Mouse (Mus musculus) kidney, postnatal 14 days (tissue): ENCODE results near the gene Ncs1.

Experiments used
- DNase-seq: peaks from one replicate; pipeline ENCODE4 v3.0.0; 2022; ENCODE audit warnings: mixed read lengths

Gene Ncs1

GRCm38 (mm10) chr2:31245491-31246141 lies at the start of gene Ncs1:
Gene Ncs1 (plus strand): TSS chr2:31245823.
- peak; percentile 85 for DNase-seq

DNA sequence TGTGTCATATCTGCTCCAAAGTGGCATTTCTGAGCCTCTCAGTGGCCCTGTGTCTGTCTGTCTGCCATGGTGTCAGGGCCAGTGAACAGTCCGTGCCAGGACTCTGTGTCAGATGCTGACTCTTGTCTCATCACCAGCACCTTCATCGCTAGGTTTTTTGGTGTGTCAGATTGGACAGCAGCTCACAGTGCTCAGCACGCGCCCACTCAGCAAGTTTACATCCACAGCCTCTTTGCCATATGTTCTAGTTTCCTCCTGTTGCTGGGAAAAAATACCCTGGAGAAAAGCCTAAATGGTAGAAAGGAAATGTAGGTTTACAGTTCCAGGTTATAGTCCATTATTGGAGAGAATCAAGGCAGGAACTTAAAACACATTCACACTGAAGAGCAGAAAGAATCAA lies 47.0 kb upstream of the Ncs1 start:
- no peak for DNase-seq

- no peak for DNase-seq
Measured at GRCm38 (mm10) chr2:31200051-31200450, 45.6 kb upstream of the Ncs1 start.

DNA sequence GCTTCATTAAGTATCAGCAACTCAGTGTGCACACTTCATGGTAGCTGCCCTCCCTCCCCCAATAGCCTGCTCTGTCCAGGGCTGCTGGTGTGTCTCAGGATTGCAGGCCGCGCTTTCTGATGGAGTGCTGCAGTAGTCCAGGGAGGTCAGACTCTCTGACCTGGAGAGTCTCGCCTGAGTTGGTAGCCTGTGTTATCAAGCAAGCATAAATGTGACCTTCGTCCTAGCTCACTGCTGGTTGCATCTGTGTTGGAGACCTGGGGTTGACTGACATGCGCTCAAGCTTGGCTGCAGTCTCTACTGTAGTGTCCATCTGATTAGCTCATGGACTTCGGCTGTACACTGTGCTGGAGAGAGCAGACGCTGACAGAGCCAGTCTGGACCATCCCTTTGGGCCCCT lies 43.8 kb upstream of the Ncs1 start:
- DNase-seq = peak; percentile 49

DNA sequence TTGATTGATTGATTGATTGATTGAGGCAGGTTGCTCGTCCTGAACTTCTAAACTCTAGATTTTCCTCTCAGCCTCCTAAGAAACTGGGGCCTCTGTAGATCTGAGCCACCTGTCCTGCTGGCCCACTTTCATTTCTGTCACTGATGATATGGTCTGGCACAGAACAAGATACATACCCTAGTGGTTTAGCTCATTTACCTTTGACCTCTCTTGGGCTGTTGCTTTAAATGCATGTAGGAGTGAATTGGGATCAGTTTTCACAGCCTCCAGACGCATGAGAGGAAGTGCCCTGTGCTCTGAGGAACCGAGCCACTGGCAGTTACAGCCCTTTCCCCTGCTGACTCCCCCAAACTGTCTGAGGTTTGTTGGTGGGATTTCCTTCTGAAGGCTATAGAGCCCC lies 43.3 kb upstream of the Ncs1 start:
- no peak for DNase-seq

- DNase-seq = no peak
Measured at GRCm38 (mm10) chr2:31202956-31203355, 42.7 kb upstream of the Ncs1 start.

GRCm38 (mm10) chr2:31204677-31205076 lies 40.9 kb upstream of the Ncs1 start:
- no peak for DNase-seq

DNA sequence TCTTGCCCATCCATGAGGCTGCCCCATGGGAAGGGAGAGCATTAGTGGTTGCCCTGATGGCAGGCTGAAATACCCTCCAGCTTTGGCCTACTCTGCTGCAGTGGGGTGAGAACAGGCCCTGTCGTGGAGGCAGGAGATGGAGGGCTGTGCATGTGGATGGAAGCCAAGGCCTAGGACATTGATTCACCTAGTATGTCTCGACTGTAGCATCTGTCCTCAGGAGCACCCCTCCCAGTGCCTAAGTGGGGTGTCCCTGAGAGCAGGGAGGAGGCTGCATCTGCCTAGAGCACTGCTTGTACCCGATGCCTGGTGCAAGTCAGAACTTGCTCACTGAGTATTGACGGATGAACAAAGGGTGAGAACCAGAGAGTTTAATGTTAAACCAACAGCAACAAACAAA lies 39.4 kb upstream of the Ncs1 start:
- no peak for DNase-seq

- DNase-seq = no peak
Measured at GRCm38 (mm10) chr2:31206882-31207281, 38.7 kb upstream of the Ncs1 start.

DNA sequence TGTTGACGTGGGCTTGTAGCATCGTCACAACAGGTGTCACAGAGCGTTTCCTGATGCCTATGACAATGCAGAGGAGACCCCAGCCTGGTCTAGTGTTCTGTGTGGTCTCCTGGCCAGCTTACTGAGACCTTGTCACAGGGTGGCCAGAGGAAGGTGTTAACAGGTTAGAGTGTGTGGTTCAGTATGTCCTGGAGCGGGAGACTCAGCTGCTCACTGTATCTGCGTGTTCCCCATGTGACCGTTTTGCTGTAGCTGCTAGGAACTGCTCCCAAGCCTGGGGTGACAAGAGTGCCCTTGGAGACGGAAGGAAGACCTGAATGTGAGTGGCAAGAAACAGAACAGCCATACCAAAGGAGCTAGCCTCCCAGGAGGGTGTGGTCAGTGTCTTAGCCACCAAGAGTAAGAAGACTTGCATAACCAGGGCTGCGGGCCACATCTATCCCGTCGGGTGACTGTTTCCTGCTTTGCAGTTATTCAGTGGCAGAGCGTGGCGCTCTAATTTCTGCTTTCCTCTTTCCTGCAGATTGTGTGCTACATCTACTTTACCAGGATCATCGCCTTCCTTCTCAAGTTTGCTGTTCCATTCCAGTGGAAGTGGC lies 37.0 kb upstream of the Ncs1 start:
- no peak for DNase-seq

DNA sequence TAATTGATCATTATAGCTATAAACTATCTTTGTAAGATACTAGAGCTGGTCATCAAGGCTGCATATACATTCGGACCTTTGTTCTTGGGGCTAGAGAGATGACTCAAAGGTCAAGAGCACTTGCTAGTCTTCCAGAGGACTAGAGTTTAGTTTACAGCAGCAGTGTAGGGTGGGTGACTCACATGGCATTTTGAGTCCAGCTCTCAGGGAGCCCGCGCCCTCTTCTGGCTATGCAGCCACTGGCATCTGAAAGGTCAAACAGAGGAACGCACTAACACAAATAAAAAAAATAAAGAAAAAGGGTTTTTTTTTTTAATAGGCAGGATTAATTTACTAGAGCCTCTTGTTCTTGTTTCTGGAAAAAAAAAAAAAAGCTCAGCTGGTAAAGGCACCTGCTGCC lies 36.1 kb upstream of the Ncs1 start:
- no peak for DNase-seq

- DNase-seq = no peak
Measured at GRCm38 (mm10) chr2:31210144-31210847, 35.3 kb upstream of the Ncs1 start.

DNA sequence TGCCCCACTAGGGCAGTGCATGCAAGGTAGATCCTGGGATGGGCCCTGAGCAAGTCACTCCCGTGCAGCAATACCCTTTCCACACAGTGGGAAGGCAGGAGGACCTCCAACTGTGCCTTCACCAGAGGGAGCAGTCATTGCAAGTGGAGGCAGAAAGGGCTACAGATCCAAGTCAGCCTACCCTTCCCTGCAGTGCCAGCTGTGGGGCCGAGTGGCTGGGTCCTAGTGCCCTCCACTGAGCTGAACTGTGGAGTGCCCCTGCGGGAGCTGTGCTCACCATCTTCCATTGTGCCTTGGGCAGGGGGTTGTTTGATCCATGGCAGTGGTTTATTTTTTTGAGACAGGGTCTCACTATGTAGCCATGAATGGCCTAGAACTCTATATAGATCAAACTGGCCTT lies 34.4 kb upstream of the Ncs1 start:
- DNase-seq = no peak

DNA sequence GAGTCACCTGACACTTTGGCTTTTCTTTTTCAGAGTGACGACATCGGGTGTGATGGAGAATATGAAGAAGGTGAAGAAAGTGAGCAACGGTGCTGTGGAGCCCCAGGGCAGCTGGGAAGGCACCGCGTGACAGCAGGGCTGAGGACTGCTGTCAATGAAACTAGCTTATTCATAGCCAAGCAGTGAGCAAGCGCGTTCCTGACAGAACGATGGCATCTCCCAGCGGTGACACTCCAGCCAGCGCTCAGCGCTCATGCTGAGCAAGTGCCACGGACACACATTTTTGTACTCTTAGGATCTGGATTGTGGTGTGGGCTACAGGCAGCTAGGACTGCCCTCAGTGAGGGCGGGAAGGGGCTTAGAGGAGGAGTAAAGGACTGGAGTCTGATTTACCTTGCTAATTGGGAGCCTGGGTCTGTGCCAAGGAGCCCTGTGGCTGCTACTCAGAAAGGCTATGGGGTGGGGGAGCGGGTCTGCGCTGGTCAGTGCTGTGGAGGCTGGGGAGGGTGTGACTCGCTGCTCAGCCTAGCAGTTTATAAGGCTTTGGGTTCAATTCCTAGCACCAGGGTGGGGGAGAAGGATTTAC lies 31.3 kb upstream of the Ncs1 start:
- DNase-seq = no peak

- no peak for DNase-seq
Measured at GRCm38 (mm10) chr2:31218611-31219010, 27.0 kb upstream of the Ncs1 start.

GRCm38 (mm10) chr2:31219470-31219869 lies 26.2 kb upstream of the Ncs1 start:
- no peak for DNase-seq

DNA sequence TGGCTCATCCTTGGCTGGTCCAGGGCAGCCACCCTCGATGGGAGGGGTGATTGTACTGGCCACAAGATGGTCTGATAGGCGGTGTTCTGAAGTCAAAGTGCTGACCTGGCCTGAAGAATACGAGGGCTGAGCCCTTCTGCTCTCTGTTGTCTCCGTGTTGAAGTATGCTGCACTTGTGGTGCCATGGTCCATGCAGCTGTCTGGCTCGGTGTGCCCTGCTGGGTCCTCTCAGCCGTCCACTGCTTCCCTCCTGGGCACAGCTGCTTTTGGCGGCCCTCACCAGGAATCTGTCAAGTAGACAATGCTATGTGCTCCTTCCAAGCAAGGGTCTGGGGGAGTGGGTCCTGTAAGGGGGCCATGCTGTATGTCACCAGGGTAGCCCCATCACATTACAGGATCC lies 24.8 kb upstream of the Ncs1 start:
- no peak for DNase-seq

DNA sequence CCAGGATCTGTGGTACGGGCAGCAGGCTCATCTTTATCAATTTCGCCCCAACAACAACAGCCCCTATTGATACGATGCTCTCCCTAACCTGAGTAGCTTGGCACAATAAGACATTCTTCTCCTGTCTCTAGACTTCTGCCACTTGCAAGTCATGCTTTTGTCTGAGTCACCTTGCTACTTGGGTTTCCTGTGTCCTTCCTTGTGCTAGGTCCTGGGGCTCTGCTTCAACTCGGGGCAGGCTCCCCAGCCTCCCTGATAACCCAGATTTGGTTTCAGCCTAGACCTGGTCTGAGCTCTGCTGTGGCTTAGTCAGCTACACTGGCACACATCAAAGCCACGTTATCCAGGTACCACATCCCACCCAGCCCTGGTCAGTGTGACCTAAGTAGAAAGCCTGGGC lies 24.0 kb upstream of the Ncs1 start:
- DNase-seq = no peak

DNA sequence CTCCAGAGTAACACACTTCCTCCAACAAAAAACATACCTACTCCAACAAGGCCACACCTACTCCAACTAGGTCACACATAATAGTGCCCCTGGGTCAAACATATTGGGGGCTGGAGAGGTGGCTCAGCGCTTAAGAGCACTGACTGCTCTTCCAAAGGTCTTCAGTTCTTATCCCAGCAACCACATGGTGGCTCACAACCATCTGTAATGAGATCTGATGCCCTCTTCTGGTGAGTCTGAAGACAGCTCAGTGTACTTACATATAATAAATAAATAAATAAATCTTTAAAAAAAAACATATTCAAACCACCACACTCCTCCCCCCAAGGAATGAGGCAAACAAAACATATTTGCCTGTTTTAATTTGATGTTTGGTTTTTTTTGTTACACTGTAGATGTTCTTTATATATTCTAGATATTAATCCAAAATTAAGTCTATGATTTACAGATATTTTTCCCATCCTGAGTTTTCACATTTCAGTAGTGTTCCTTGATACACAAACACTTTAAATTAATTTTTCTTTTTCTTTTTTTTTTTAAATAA lies 16.8 kb upstream of the Ncs1 start:
- DNase-seq = no peak

DNA sequence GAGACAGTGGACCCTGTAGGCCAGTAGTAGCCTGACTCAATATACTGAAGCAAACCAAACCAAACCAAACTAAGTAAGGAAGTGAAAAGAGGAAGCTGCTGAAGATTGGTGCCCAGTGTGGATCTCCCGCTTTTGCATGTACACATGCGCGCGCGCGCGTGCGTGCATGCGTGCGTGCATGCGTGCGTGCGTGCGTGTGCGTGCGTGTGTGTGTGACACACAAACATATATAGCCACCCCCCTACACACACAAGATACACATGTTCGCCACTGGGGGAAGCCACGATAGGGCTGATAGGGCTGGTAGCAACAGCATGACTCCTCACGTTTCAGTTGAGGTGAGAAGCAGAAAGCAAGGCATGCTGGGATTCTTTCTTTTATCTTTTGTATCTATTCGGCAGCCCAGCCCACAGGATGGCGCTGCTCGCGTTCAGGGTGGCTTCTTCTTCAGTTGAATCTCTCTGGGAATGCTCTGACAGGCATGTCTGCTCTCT lies 6.4 kb upstream of the Ncs1 start:
- no peak for DNase-seq

GRCm38 (mm10) chr2:31239833-31240232 lies 5.8 kb upstream of the Ncs1 start:
- no peak for DNase-seq

DNA sequence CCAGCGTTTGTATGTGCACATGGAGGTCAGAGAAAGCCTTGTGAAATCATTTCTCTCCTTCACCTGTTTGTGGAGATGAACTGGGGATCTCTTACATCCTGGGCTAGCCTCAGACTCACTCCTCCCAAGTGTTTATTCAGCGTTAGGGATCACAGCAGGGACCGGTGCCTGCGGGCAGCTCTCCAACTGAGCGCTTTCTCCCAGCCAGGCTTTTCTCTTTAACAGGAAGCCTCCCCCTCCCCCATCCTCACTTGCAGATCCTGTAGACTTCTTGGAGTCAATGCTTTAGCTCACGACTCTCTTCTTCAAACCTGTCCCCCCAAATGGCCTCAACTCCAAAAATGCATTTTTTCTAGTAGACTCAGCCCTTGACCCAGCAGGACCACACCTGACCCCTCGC lies 4.0 kb upstream of the Ncs1 start:
- no peak for DNase-seq

- DNase-seq = no peak
Measured at GRCm38 (mm10) chr2:31244216-31244615, 1.4 kb upstream of the Ncs1 start.

DNA sequence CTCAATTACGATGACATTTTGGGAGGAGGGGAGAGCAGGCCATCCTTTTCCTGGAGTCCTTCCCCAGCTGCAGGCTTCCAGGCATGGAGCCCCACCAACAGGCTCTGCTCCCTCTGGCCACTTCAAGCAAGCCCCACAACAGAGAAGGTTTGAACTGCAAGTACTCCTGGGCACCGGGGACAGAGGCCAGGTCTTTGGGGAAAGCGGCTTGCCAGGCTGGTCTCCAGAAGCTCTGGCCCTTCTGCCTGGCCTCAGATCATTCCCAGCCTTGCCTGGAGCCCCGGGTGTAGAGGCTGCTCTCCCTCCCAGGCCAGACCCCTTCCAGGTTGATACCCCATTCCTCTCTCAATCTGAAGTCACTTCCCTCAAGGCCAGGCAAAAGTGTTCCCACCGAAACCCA lies 572 bp upstream of the Ncs1 start:
- no peak for DNase-seq
